Mouse (Mus musculus): ENCODE data around the gene Cldn14. TPM values are rescaled to one million over a fixed set of nuclear protein-coding genes. Genes with fewer than 3 reads are reported as not detected.

Cldn14 gene
- total RNA-seq (2023) = not detected

DNA sequence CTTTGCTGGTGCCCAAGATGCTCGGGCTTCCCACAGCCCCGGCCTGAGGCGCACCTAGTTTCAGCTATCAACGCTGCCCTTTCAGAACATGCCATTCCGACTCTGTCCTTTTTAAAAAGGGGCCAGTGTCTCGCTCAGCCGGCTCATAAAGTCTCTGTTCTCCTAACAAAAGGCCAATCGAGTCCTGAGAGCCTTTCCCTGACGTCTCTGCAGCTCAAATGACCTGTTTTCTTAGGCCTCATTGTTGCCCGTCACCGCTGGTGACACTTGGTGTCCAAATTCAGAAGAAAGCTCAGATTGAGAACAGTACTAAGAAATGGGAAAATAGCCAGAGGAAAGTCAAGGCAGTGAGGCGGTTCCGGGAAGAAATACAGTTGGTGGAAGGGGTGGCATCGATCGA lies at the start of gene Cldn14:
Gene Cldn14 (minus strand): TSS at position 101 of the 400 bp plus-strand sequence.

DNA sequence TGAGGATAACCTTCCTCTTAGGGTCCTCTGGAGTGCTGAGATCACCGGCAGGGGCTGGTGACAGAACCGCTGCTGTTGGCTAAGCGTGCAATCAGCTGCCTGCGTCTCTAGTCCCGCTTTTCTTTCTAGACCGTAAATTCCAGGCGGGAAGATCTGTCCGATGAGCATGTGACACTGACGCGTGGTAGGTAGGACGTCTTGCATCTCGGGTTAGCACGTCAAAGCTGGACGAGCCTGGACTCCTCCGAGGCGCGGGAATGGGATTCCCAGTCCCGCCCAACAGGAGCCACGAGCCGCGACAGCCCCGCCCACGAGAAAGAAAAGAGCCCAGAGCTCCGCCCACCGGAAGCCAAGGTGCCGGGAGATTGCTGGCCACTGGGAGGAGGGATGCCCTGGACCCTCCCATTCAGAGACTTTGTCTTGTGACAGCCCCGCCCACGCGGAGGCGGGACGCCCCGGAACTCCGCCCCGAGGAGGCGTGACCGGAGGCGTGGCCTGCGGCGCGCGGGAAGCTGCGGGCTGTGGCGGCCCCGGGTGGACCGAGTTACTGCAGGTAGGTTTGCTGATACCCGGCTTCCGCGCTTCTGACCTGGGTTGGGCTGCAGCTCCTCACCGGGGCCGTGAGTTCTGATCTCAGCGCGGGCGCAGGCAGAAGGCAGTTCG lies 125.1 kb downstream of the Cldn14 start, which contains the start of gene Chaf1b:
Gene Chaf1b (plus strand): TSS at position 479 of the 663 bp plus-strand sequence.

Other genes with a start within 250 kb of the Cldn14 start
- 96.0 TPM for gene Morc3, start 176.7 kb downstream of the Cldn14 start, total RNA-seq (2023)
- 15.7 TPM for gene Chaf1b, start 124.9 kb downstream of the Cldn14 start, total RNA-seq (2023)
- gene Sim2, start 76.1 kb upstream of the Cldn14 start, total RNA-seq (2023) = not detected